In genomic region chr5:67096378-67096771, GRCm38 (mm10) we compare ENCODE assay signal across 8 mouse cellular contexts. TPM values are rescaled to one million over a fixed set of nuclear protein-coding genes. Genes with fewer than 3 reads are reported as not detected.
DNase-seq lines count a peak whose midpoint lies in the region; ATAC-seq and TF ChIP-seq lines count a peak whose summit lies in the region.

No protein-coding gene starts in this region.

- intact Hi-C loops in left cerebral cortex, adult 2 months (cut with DNase I) = no loop called here

- peaks cover 14% of the 10 kb centered on the region for H3K4me1 ChIP-seq in forebrain, embryonic 13.5 days
- H3K4me1 ChIP-seq in kidney, embryonic 16.5 days (ENCODE audit: insufficient read depth, low read length) = peaks cover 7% of the 10 kb centered on the region; the same call in 1 of the 2 replicates
- H3K4me1 ChIP-seq in midbrain, embryonic 15.5 days = peaks cover 6% of the 10 kb centered on the region

- no peak for TF ChIP-seq CTCF in left cerebral cortex, adult 2 months (IDR thresholded peaks at IDR 0.05)

- peak overlapping the region; percentile 28 for H3K4me3 ChIP-seq in forebrain, embryonic 13.5 days
- H3K4me3 ChIP-seq in kidney, embryonic 16.5 days (ENCODE audit: low read length) = peak overlapping the region; percentile 36
- peak overlapping the region; percentile 19 for H3K4me3 ChIP-seq in midbrain, embryonic 15.5 days
- H3K4me3 ChIP-seq in left cerebral cortex, adult 2 months = no peak overlapping the region

- H3K36me3 ChIP-seq in forebrain, embryonic 13.5 days (ENCODE audit: poor library complexity, severe bottlenecking) = no peaks in the 10 kb centered on the region
- H3K36me3 ChIP-seq in kidney, embryonic 16.5 days (ENCODE audit: insufficient read depth, low read length) = no peaks in the 10 kb centered on the region
- H3K36me3 ChIP-seq in midbrain, embryonic 15.5 days (replicated peaks) = no peaks in the 10 kb centered on the region

- no peak overlapping the region for H3K27ac ChIP-seq in forebrain, embryonic 13.5 days
- no peak overlapping the region for H3K27ac ChIP-seq in kidney, embryonic 16.5 days (ENCODE audit: low read length)
- no peak overlapping the region for H3K27ac ChIP-seq in midbrain, embryonic 15.5 days
- H3K27ac ChIP-seq in left cerebral cortex, adult 2 months = no peak overlapping the region

- under 1% methylated on average over 28 of the region's 28 CpGs for WGBS in forebrain, embryonic 13.5 days
- under 1% methylated on average over 28 of the region's 28 CpGs for WGBS in kidney, embryonic 16.5 days
- 0% methylated on average over 26 of the region's 28 CpGs for WGBS in midbrain, embryonic 15.5 days

- DNase-seq in right cerebral cortex, postnatal 25 days = peak; percentile 6
- DNase-seq in right cerebral cortex, postnatal 36 days (ENCODE audit: low spot score in 2 of 2) = no peak
- DNase-seq in urinary bladder, postnatal 25 days (ENCODE audit: low spot score) = no peak
- DNase-seq in left cerebral cortex, adult 2 months (ENCODE audit: extremely low spot score in 1 of 2, low spot score in 2 of 2) = no peak

- no peak for ATAC-seq in forebrain, embryonic 13.5 days
- no peak for ATAC-seq in kidney, embryonic 16.5 days (ENCODE audit: low FRiP score, low TSS enrichment)
- no peak for ATAC-seq in midbrain, embryonic 15.5 days (replicated peaks)
- ATAC-seq in granulocyte monocyte progenitor cell, adult 5-6 weeks (replicated peaks; ENCODE audit: poor library complexity, severe bottlenecking) = no peak

- peak overlapping the region; percentile 57 for H3K4me2 ChIP-seq in forebrain, embryonic 13.5 days
- H3K4me2 ChIP-seq in kidney, embryonic 16.5 days (replicated peaks; ENCODE audit: low read depth, low read length) = peak overlapping the region; percentile 47
- H3K4me2 ChIP-seq in midbrain, embryonic 15.5 days = peak overlapping the region; percentile 29

- H3K27me3 ChIP-seq in forebrain, embryonic 13.5 days = peaks cover 96% of the 10 kb centered on the region
- H3K27me3 ChIP-seq in kidney, embryonic 16.5 days (ENCODE audit: insufficient read depth, low read length) = peaks cover 93% of the 10 kb centered on the region
- peaks cover 84% of the 10 kb centered on the region for H3K27me3 ChIP-seq in midbrain, embryonic 15.5 days (replicated peaks)

- H3K9ac ChIP-seq in forebrain, embryonic 13.5 days = no peak overlapping the region
- H3K9ac ChIP-seq in kidney, embryonic 16.5 days (replicated peaks; ENCODE audit: low read length) = no peak overlapping the region
- H3K9ac ChIP-seq in midbrain, embryonic 15.5 days = no peak overlapping the region

- H3K9me3 ChIP-seq in forebrain, embryonic 13.5 days (replicated peaks) = no peaks in the 10 kb centered on the region
- no peaks in the 10 kb centered on the region for H3K9me3 ChIP-seq in kidney, embryonic 16.5 days (ENCODE audit: low read length)
- H3K9me3 ChIP-seq in midbrain, embryonic 15.5 days = no peaks in the 10 kb centered on the region

RNA-seq across cellular contexts. Expression of gene Phox2b, which starts 2.7 kb away (rescaled TPM):
- not detected in 2 replicates for polyA plus RNA-seq in forebrain, embryonic 13.5 days (2015; fragmentation: Nextera tagmentation; extraction: Ambion mirVana)
- 0.53 and 0.64 TPM in 2 replicates for polyA plus RNA-seq in kidney, embryonic 16.5 days (2015; fragmentation: Nextera tagmentation; extraction: Ambion mirVana)
- polyA plus RNA-seq in midbrain, embryonic 15.5 days (2015; fragmentation: Nextera tagmentation; extraction: Ambion mirVana) = 0.80 and 1.5 TPM in 2 replicates
- not detected in 2 replicates for total RNA-seq in granulocyte monocyte progenitor cell, adult 5-6 weeks (2014; fragmentation: Nextera tagmentation)
- not detected in 2 replicates for total RNA-seq in granulocyte monocyte progenitor cell, adult 5-6 weeks (2017)
- not detected for total RNA-seq in left cerebral cortex, adult 2 months (2021)
